Mouse (Mus musculus) layer of hippocampus, postnatal 14 days (tissue): ENCODE measurements at regions not wholly inside any gene's neighbourhood (a gene's known extent, or its start where the extent isn't known, plus 50 kb on each side); places are given as distances from the start of the nearest gene placed in this dataset.

Experiments used
- DNase-seq, 2 experiments: peaks; one replicate each; pipeline ENCODE4 v3.0.0; 2021 to 2022; ENCODE audit warnings: low spot score in 2 of 2, mixed read lengths in 1 of 2

- no peak for DNase-seq
Measured at GRCm38 (mm10) chr3:37799809-37800208, 75.5 kb upstream of the Gm5148 start.

- no peak for DNase-seq
Measured at GRCm38 (mm10) chr3:37789711-37790110, 65.4 kb upstream of the Gm5148 start.

GRCm38 (mm10) chr3:37789143-37789697 is 64.9 kb upstream of the Gm5148 start:
- DNase-seq: no peak

DNA sequence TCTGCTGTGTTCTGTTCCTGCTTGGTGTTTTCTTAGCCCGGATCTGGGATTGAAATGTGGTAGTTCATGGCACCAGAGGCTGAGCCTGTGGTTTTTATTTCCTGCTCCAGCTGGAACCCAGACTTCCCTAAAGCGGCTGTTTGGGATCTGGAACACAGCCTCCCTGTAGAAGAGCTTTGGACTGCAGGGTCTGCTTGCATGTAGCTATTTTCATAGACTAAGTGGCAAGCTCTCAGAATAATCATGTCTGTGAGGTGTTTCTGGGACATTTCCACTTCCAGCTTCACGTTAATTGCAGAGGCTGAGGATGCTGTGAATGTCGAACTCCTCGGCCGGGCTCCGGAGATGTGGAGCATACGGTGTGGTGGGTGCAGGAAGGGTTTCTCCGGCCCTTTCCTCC is 64.1 kb upstream of the Gm5148 start:
- no peak for DNase-seq

- DNase-seq: no peak
Measured at GRCm38 (mm10) chr3:37786792-37787191, 62.5 kb upstream of the Gm5148 start.

- no peak for DNase-seq
Measured at GRCm38 (mm10) chr3:37781086-37781485, 56.8 kb upstream of the Gm5148 start.

GRCm38 (mm10) chr3:37779867-37780475 is 55.7 kb upstream of the Gm5148 start:
- DNase-seq: no peak

GRCm38 (mm10) chr3:37778386-37778785 is 54.1 kb upstream of the Gm5148 start:
- DNase-seq: no peak

- DNase-seq: no peak
Measured at GRCm38 (mm10) chr3:37776224-37776623, 51.9 kb upstream of the Gm5148 start.
